Mouse (Mus musculus): ENCODE measurements around the gene Rgs8.

Rgs8 gene

GRCm38 (mm10) chr1:153673900-153674299, 21.1 kb downstream of the Rgs8 start:
- DNase-seq (ENCODE audit: low spot score in 2 of 2) = no peak

GRCm38 (mm10) chr1:153675591-153675990, 22.8 kb downstream of the Rgs8 start:
- DNase-seq (ENCODE audit: low spot score in 2 of 2) = no peak

DNA sequence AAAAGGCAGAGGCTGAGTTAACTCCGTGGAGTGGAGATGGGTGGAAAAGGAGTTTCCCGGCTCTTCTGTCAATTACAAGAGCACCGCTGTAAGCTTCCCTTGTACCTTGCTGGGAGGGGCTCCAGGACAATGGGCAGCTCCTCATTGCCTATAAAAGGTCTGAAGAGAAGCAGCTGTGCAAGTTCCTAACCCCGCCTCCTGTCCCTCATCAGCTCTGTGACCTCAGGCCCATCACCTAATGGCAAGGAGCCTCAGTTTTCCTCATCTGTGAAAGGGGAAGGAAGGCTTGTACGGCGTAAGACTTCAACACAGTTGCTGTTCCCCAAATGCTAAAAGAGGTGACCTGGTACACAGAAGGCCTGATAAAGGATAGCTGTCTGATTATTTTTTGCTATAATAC, 24.8 kb downstream of the Rgs8 start:
- no peak for DNase-seq (ENCODE audit: low spot score in 2 of 2)

DNA sequence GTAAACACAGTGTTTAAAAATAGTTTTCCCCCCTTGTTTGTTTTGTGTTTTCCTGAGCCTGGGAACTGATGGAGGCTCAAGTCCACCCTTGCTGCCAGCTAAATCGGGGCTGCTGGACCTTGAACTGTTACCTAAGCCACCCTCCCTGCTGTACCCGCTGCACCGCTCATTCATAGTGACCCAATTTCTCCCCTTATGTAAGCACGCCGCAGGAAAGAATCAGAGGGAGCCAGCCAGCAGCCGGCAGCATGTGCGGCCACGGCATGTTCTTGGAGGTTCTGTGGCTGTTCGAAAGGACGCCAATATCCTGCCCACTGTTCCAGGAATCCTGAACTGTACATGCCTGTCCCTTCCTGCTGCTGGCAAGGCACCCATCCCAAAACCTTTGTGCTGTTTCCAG, 26.3 kb downstream of the Rgs8 start:
- DNase-seq (ENCODE audit: low spot score in 2 of 2) = no peak

GRCm38 (mm10) chr1:153679653-153680052, 26.8 kb downstream of the Rgs8 start:
- no peak for DNase-seq (ENCODE audit: low spot score in 2 of 2)

DNA sequence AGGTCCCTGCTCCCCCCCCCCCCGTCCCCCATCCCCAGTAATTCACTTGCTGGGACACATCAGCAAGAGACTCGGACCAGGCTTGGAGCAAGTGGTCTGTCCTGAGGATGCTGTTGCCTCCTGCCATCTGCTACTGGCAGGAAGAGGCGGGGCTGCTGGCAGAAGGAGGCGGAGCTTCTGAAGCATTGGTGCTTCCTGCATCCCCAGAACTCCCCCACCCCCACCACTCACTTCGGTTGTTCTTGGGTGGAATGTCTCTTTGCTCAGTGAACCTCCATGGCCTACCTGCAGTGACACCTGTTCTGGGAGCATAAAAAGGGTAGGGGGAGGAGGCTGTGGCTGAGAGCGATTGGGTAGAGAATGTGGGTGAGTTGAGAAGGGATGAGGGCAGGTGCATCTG, 27.5 kb downstream of the Rgs8 start:
- DNase-seq (ENCODE audit: low spot score in 2 of 2) = no peak

DNA sequence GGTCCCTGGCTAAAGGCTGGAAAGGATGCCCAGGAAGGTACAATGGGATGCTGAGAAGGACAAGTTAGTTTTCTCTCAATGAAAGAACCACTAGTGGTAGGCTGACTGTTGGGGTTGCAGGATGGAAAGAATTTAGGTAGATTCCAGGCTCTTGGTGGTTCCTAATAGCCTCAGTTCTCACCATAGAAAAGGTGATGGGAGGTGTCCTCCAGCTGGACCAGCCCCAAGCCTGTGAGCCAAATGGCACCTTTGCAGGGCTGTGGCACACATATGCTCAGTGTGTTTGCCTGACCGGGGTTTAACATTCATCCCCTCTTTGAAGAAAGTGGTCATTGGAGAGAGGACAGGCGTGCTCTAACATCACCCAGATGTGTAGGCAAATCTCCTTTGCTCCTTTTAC, 28.2 kb downstream of the Rgs8 start:
- DNase-seq (ENCODE audit: low spot score in 2 of 2) = no peak

DNA sequence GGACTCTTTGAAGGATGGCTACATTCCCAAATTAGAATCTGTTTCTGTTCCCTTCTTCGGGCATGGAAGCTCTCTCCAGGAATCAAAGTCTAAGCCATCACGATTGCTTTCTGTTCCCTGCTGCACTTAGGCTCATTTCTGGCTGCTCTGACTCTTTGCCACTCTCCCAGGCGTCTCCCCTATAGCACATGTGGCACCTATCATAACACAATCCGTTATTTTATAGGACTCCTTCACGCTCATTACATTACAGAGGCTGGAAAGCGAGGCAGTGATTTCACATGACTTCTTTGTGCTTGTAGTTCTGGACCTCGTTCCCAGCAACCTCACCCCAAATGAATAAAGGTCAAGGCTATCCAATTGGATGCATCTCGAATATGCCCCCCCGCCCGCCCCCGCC, 30.4 kb downstream of the Rgs8 start:
- DNase-seq (ENCODE audit: low spot score in 2 of 2) = no peak

- no peak for DNase-seq (ENCODE audit: low spot score in 2 of 2)
Observed at GRCm38 (mm10) chr1:153685630-153686029, 32.8 kb downstream of the Rgs8 start.

DNA sequence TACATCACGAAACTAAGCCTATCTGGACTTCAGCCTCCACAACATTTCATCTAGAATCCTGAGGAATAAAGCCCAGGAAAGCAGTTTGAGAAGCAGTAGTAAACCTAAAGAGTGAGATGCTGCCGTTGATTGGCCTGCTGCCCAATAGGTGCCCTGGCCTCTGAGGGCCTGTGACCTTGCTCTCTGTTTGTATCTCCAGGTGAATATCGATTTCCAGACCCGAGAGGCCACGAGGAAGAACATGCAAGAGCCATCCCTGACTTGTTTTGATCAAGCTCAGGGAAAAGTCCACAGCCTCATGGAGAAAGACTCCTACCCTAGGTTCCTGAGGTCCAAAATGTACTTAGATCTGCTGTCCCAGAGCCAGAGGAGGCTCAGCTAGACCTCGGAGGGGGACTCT, 39.7 kb downstream of the Rgs8 start:
- DNase-seq (ENCODE audit: low spot score in 2 of 2) = no peak

DNA sequence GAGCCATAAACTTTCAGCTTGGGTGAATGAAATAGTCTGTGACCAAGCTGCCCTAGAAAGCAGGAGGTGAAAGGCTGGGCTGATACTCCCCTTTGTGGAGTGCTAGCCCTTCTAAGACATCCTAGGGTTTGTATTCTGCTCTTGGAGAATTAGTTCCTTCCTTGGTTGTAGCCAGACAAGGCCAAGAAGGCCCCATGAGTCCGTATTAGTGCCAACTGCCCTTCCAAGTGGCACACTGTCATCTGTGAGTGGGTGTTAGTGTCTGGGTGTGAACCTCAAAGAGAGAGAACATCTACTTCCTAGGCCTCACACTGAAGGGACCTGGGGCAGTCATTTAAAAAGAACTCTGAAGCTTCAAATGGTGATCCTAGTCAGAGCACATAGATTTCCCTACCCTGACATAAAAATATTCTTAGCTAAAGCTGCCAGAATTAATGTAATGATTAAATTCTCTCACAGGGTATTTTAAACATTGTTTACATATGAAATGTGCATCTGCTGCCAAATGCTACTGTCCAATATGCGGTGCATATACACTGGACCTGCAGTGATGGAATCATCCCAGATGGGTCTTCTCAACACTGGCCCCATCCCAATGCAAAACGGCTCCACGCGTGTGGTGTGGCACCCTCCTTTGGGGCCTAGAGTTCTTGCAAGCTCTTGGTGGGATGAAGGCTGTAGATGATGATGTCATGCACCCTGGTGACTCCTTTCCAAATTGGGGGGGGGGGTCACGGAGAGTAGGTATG, 41.7 kb downstream of the Rgs8 start:
- DNase-seq (ENCODE audit: low spot score in 2 of 2) = no peak

- DNase-seq (ENCODE audit: low spot score in 2 of 2) = no peak
Observed at GRCm38 (mm10) chr1:153695398-153695797, 42.6 kb downstream of the Rgs8 start.

GRCm38 (mm10) chr1:153696093-153696492, 43.3 kb downstream of the Rgs8 start:
- no peak for DNase-seq (ENCODE audit: low spot score in 2 of 2)

DNA sequence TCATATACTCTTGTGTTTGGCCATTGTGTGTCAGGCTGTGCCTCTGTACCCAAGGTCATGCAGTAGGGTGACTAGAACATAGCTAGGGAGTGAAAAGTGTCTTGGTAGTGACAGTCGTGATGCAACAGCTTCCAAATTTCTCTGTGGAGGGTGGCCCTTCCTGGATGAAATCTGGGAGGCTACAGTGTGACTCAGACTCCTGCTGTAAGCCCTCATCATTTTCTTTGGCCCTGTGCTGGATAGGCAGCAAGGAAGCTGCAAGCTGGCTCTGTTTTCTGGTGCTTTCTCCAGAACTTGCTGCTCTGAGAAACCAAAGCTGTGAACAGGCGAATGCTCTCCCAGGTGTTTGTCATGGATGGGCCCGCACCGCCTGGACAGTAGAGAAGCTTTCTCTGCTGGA, 43.7 kb downstream of the Rgs8 start:
- no peak for DNase-seq (ENCODE audit: low spot score in 2 of 2)

DNA sequence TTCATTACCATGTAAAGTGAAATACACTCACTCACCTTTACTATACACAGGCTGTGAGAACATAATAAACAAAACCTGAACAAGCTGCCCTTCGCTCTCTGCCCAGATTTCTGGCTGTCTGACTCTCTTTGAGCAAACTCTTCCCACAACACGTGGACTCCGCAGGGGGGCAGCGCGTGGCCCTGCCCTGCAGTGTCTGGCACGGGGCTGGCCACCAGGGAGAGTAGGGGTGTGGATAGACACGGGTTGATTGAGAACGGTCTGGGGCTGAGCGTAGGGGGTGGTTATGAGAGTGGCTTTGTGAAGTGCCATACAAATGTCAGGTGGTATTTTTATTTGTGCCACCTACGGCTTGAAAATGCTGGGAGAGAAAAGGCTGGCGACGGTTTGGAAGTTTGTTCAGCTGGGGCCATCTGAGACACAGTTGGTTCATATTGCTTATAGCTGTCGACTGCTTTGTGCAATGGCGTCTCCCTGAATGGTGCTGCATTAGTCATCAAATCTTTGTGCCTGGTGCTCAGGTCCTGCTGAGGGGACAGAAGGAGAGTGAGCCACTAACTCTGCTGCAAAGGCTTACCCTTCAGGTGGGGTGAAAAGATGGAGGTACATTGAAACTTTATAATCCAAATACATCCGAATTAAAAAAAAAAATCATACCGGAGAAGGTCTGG, 44.9 kb downstream of the Rgs8 start:
- no peak for DNase-seq (ENCODE audit: low spot score in 2 of 2)

- DNase-seq (ENCODE audit: low spot score in 2 of 2) = no peak
Observed at GRCm38 (mm10) chr1:153698311-153699084, 45.7 kb downstream of the Rgs8 start.

DNA sequence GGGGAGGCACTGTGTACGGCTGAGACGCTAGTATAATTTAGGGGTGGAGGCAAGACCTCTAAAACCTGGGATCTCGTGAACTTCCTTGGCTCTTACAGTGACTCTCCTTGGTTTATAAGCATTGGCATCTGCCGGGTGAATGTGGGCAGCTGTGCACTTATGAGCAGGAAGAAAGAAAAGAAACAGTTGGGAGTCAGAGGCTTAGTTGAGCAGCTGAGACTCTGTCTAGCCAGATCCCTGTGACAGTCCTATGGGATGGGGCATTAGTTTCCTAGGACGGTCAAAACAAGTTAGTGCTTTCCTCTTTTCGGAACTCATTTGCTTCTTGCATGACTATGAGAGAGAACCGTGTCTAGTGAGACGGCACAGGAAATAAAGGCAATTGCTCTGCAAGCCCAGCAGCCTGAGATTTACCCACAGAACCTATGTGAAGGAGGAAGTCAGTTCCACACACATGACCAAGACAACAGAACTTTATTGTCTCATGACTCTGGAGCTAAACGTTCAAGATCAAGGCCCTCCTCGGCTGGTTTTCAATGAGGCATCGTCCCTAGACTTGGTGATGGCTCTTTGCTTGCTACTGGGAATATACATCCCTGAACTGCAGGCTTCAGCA, 47.7 kb downstream of the Rgs8 start:
- no peak for DNase-seq (ENCODE audit: low spot score in 2 of 2)

GRCm38 (mm10) chr1:153701461-153701860, 48.6 kb downstream of the Rgs8 start:
- DNase-seq (ENCODE audit: low spot score in 2 of 2) = no peak

DNA sequence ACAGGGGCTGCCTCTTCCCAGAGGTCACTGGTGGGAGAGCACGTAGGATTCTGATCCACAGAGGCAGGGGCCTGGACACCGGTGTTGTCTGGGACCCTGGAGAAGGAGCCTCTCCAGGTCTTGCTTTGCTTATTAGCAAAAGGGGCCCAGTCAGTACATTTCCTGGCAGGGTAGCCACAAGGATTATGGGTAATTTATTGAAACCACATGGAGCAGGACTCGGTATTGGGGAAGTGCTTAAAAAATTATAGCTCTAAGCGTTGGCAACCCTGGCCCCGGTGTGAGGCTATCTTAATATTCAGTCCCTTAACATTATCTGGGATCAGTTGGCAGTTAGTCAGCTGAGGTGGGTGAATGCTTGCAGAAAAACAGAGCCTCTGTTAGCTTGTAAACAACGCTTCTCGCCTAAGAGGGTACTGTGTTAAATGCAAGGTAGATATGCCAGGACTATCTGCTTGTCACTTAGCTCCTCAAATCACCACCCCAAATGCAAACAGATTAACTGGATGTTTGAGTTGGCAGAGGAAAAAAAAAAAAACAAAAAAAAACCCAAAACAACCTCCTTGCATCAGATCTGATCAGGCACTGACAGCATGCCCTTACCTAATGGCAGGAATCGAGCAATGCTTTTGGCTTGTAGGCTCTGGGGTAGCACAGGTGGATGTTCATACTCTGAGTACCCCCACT, 49.5 kb downstream of the Rgs8 start:
- no peak for DNase-seq (ENCODE audit: low spot score in 2 of 2)

GRCm38 (mm10) chr1:153702853-153703410, 50.1 kb downstream of the Rgs8 start:
- no peak for DNase-seq (ENCODE audit: low spot score in 2 of 2)

DNA sequence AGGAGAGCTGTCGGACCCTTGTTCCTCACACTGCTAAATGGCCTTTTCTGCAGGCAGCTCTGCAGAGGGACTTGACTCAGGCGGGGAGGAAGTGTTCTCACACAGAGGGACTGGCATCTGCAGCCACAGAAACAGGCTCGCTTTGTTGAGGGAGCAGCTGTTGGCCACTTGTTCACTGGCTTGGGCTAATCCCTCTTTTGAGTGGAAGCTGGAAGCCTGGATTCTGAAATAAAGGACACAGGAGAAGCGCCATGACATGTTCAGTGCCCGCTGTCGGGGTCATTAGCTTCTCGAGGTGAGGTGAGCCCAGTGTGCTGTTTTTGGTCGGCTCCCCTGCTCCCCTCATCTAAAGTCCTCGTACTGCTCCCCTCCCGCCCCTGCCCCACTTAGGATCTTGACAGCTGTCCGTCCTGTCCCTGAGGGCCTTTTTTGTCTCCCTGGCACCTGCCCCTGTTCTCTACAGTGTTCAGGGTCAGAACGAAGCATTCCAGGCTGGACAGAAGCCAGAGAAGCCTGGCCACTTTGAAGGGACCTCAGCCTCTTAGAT, 50.7 kb downstream of the Rgs8 start:
- no peak for DNase-seq (ENCODE audit: low spot score in 2 of 2)

Measured in urinary bladder, postnatal 4 days (tissue).